Mouse (Mus musculus) stomach, embryonic 16.5 days (tissue): ENCODE results near the gene Bcl6. TPM values are rescaled to one million over a fixed set of nuclear protein-coding genes. Genes with fewer than 3 reads are reported as not detected.

Experiments
- ATAC-seq: fragments of 200-750 bp; cut with Nextera tagmentation; 2 replicates; pipeline ENCODE4 v1.8.0; 2017; ENCODE audit warnings: moderate number of reproducible peaks, moderate TSS enrichment; ENCODE audit not compliant: insufficient read depth, low FRiP score
- H3K27ac ChIP-seq: fragments of 300-500 bp; sonication (generic); 2 replicates; pipeline ENCODE4 v1.5.1; 2014; ENCODE audit warnings: low read length
- H3K27me3 ChIP-seq: fragments of 300-500 bp; sonication (generic); 2 replicates; pipeline ENCODE4 v1.6.1; 2014; ENCODE audit warnings: low read length, control low read depth, mixed read lengths; ENCODE audit not compliant: control insufficient read depth, insufficient read depth
- H3K36me3 ChIP-seq: fragments of 300-500 bp; sonication (generic); 2 replicates; pipeline ENCODE4 v1.6.1; 2014; ENCODE audit warnings: low read length; ENCODE audit not compliant: control insufficient read depth, insufficient read depth
- H3K4me1 ChIP-seq: fragments of 300-500 bp; sonication (generic); 2 replicates; pipeline ENCODE4 v1.6.1; 2014; ENCODE audit warnings: low read length, control low read depth, mixed read lengths; ENCODE audit not compliant: control insufficient read depth, insufficient read depth
- H3K4me2 ChIP-seq: fragments of 300-500 bp; sonication (generic); 2 replicates; pipeline ENCODE4 v1.6.1; 2014; ENCODE audit warnings: low read depth, low read length, mixed read lengths
- H3K4me3 ChIP-seq: fragments of 300-500 bp; sonication (generic); replicated peaks from 2 replicates; pipeline ENCODE4 v1.5.1; 2014; ENCODE audit warnings: mild to moderate bottlenecking, low read length
- H3K9ac ChIP-seq: fragments of 300-500 bp; sonication (generic); 2 replicates; pipeline ENCODE4 v1.6.1; 2014; ENCODE audit warnings: low read length
- H3K9me3 ChIP-seq: fragments of 300-500 bp; sonication (generic); replicated peaks from 2 replicates; pipeline ENCODE4 v1.6.1; 2016; ENCODE audit warnings: low read length, control low read depth; ENCODE audit not compliant: control insufficient read depth
- WGBS: fragments of 180-500 bp; shearing (Covaris S2); extraction: QIAGEN DNeasy Blood & Tissue Kit; methylation state at CpG from one replicate; pipeline ENCODE4 v1.1.7; 2014; 5-methylcytosine and 5-hydroxymethylcytosine counted together
- polyA plus RNA-seq: library from polyadenylated mRNA; unstranded; fragments of >200 nt; fragmentation: Nextera tagmentation; extraction: Ambion mirVana; gene quantifications from 2 replicates; pipeline ENCODE4 v1.2.1, GENCODE M21; 2015

Bcl6 gene
- polyA plus RNA-seq, 1 experiment from 2014 or later: 1.5 TPM

DNA sequence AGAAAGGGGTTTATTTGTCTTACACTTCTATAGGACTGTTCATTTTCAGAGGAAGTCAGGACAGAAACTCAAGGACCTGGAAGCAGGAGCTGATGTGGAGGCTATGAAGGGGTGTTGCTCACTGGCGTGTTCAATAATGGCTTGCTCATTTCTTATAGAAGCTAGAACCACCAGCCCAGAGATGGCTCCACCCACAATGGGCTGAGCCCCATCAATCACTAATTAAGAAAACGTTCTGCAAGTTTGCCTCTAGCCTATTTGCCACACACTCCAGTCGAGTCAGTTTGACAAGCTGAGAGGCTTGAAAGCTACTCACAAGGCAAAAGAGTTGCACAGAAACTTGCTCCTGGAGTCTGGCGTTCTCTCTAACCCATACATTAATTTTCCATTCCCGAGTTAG is 67.0 kb downstream of the Bcl6 start:
- Histone ChIP-seq H3K9ac (no peak overlapping the region), H3K4me2 (no peak overlapping the region), H3K4me3 (no peak overlapping the region), H3K4me1 (no peaks in the 10 kb centered on the region), H3K9me3 (no peaks in the 10 kb centered on the region), H3K27me3 (no peaks in the 10 kb centered on the region), H3K36me3 (no peaks in the 10 kb centered on the region), H3K27ac (no peak overlapping the region)
- 63% methylated on average over 5 of the region's 5 CpGs for WGBS
- ATAC-seq: no peak

DNA sequence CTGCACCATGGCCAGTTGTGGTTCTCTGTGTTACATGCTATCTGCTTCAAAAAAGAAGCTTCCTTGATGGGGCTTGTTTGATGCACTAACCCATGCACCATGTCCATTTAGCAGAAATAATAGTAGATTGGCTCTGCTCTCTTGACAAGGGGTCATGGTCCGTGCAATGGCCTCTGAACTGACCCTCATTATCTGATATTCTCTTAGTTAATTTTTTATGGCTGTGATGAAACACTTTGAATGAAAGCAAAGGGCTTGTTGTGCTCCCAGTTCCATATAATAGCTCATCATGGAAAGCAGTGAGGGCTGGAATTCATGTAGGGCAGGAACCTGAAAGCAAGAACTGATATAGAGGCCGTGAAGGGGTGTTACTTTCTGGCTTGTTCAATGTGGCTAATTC is 69.2 kb downstream of the Bcl6 start:
- Histone ChIP-seq H3K9me3 (no peaks in the 10 kb centered on the region), H3K4me1 (no peaks in the 10 kb centered on the region), H3K4me2 (no peak overlapping the region), H3K9ac (no peak overlapping the region), H3K36me3 (no peaks in the 10 kb centered on the region), H3K27me3 (no peaks in the 10 kb centered on the region), H3K27ac (no peak overlapping the region), H3K4me3 (no peak overlapping the region)
- 76% methylated on average over 2 of the region's 2 CpGs for WGBS
- no peak for ATAC-seq

Other genes with a start within 250 kb of the Bcl6 start
- 12.1 and 18.9 TPM in 2 replicates for gene Sst, start 97.9 kb downstream of the Bcl6 start, polyA plus RNA-seq
- not detected in 2 replicates for gene Rtp2, start 56.5 kb downstream of the Bcl6 start, polyA plus RNA-seq
- not detected in 2 replicates for gene Gm37419, start 370 bp downstream of the Bcl6 start, polyA plus RNA-seq